Comparison of ENCODE assay signal across 16 mouse cellular contexts in genomic region chr7:83598997-83599912, GRCm38 (mm10). TPM values are rescaled to one million over a fixed set of nuclear protein-coding genes. Genes with fewer than 3 reads are reported as not detected.
DNase-seq lines count a peak whose midpoint lies in the region; ATAC-seq and TF ChIP-seq lines count a peak whose summit lies in the region.
"Had no signal": no experiment of that assay in that cellular context is flagged by ENCODE, and none has a peak within 500 bp of the region (broad histone marks: within the 10 kb centered on the region; RNA-seq: fewer than 3 reads in every experiment).

No protein-coding gene starts in this region.

- H3K79me2 ChIP-seq in liver, adult 2 months (ENCODE audit: control insufficient read depth, insufficient read depth, low read length) = no peaks in the 10 kb centered on the region

- peak; percentile 50; the same call in 1 of the 2 replicates for ATAC-seq in lung, postnatal 0 days
- 0 out of 2 replicates have a peak, but pooled peaks have one; percentile 24 for ATAC-seq in erythroblast, adult 5-6 weeks (replicated peaks; ENCODE audit: low FRiP score, poor library complexity, severe bottlenecking)
- peak; percentile 91 for ATAC-seq in stomach, embryonic 14.5 days (ENCODE audit: insufficient number of reproducible peaks, insufficient read depth, low FRiP score, low read depth)

- peak; percentile 11 for DNase-seq in lung, postnatal 0 days (ENCODE audit: low spot score)
- no peak for DNase-seq in lung, adult 2 months
- peak; percentile 9 for DNase-seq in liver, adult 2 months (ENCODE audit: extremely low read depth, low read depth, low spot score)
- DNase-seq in testis, postnatal 14 days (ENCODE audit: low spot score) = no peak
- DNase-seq in thymus, postnatal 36 days = no peak
- no peak for DNase-seq in cerebellum, postnatal 36 days
- DNase-seq: gastrocnemius, postnatal 25 days had no signal

- TF ChIP-seq CTCF in lung, postnatal 0 days (IDR thresholded peaks at IDR 0.05) = no peak
- no peak for TF ChIP-seq CTCF in lung, adult 2 months (IDR thresholded peaks at IDR 0.05; ENCODE audit: insufficient read depth, low read length)
- TF ChIP-seq CTCF in liver, adult 2 months (IDR thresholded peaks at IDR 0.05; ENCODE audit: low read depth, low read length) = no peak

- WGBS in lung, postnatal 0 days = 64% methylated on average over 13 of the region's 13 CpGs
- 68% methylated on average over 13 of the region's 13 CpGs for WGBS in lung, adult 2 months
- 52% methylated on average over 13 of the region's 13 CpGs for WGBS in liver, adult 2 months
- WGBS in stomach, embryonic 14.5 days = 75% methylated on average over 13 of the region's 13 CpGs

- H3K9ac ChIP-seq in lung, postnatal 0 days (replicated peaks; ENCODE audit: low read depth) = no peak overlapping the region
- H3K9ac ChIP-seq in liver, adult 2 months (ENCODE audit: low read depth, low read length) = no peak overlapping the region
- H3K9ac ChIP-seq in stomach, embryonic 14.5 days (replicated peaks; ENCODE audit: low read depth, low read length) = no peak overlapping the region
- H3K9ac ChIP-seq: forebrain, embryonic 13.5 days; hindbrain, embryonic 12.5 days; lung, embryonic 15.5 days; neural tube, embryonic 13.5 days had no signal

- no peaks in the 10 kb centered on the region for H3K9me3 ChIP-seq in lung, postnatal 0 days (ENCODE audit: low read length)
- H3K9me3 ChIP-seq in stomach, embryonic 14.5 days (ENCODE audit: control insufficient read depth, low read depth, low read length) = no peaks in the 10 kb centered on the region
- H3K9me3 ChIP-seq: forebrain, embryonic 13.5 days; heart, embryonic 10.5 days; hindbrain, embryonic 12.5 days; lung, embryonic 15.5 days; neural tube, embryonic 13.5 days had no signal

- H3K4me1 ChIP-seq in lung, postnatal 0 days (ENCODE audit: insufficient read depth, low read depth, low read length) = no peaks in the 10 kb centered on the region
- no peaks in the 10 kb centered on the region for H3K4me1 ChIP-seq in lung, adult 2 months (ENCODE audit: control insufficient read depth, insufficient read depth, low read length)
- no peaks in the 10 kb centered on the region for H3K4me1 ChIP-seq in liver, adult 2 months (ENCODE audit: control insufficient read depth, insufficient read depth, low read length)
- no peaks in the 10 kb centered on the region for H3K4me1 ChIP-seq in stomach, embryonic 14.5 days (ENCODE audit: control insufficient read depth, insufficient read depth, low read length)
- H3K4me1 ChIP-seq: forebrain, embryonic 13.5 days; lung, embryonic 15.5 days; neural tube, embryonic 13.5 days had no signal

- no peak for TF ChIP-seq POLR2A in lung, adult 2 months (IDR thresholded peaks at IDR 0.05; ENCODE audit: borderline replicate concordance, extremely low read depth, low read depth, low read length)
- no peak for TF ChIP-seq POLR2A in liver, adult 2 months (IDR thresholded peaks at IDR 0.05; ENCODE audit: extremely low read depth, insufficient read depth, low read length)

- no peaks in the 10 kb centered on the region for H3K27me3 ChIP-seq in lung, postnatal 0 days (replicated peaks; ENCODE audit: insufficient read depth, low read length)
- no peaks in the 10 kb centered on the region for H3K27me3 ChIP-seq in liver, adult 2 months (ENCODE audit: control insufficient read depth, insufficient read depth, low read length)
- no peaks in the 10 kb centered on the region for H3K27me3 ChIP-seq in stomach, embryonic 14.5 days (ENCODE audit: control insufficient read depth, insufficient read depth, low read length)
- H3K27me3 ChIP-seq: forebrain, embryonic 13.5 days; hindbrain, embryonic 12.5 days; lung, embryonic 15.5 days; neural tube, embryonic 13.5 days had no signal

- H3K36me3 ChIP-seq in lung, postnatal 0 days (ENCODE audit: insufficient read depth, low read length) = no peaks in the 10 kb centered on the region
- H3K36me3 ChIP-seq in liver, adult 2 months (ENCODE audit: control insufficient read depth, insufficient read depth, low read length) = no peaks in the 10 kb centered on the region
- no peaks in the 10 kb centered on the region for H3K36me3 ChIP-seq in stomach, embryonic 14.5 days (ENCODE audit: control insufficient read depth, insufficient read depth, low read length)
- H3K36me3 ChIP-seq: heart, embryonic 10.5 days; hindbrain, embryonic 12.5 days; lung, embryonic 15.5 days; neural tube, embryonic 13.5 days had no signal

- H3K27ac ChIP-seq in lung, postnatal 0 days (ENCODE audit: low read length) = no peak overlapping the region
- H3K27ac ChIP-seq in liver, adult 2 months (replicated peaks; ENCODE audit: insufficient read depth, low read depth, low read length) = no peak overlapping the region
- H3K27ac ChIP-seq in stomach, embryonic 14.5 days (ENCODE audit: low read length) = no peak overlapping the region
- H3K27ac ChIP-seq: forebrain, embryonic 13.5 days; heart, embryonic 10.5 days; hindbrain, embryonic 12.5 days; layer of hippocampus, adult 2 months; lung, embryonic 15.5 days; neural tube, embryonic 13.5 days had no signal

- no peak overlapping the region for H3K4me2 ChIP-seq in lung, postnatal 0 days (replicated peaks; ENCODE audit: low read depth, low read length)
- no peak overlapping the region for H3K4me2 ChIP-seq in stomach, embryonic 14.5 days (replicated peaks; ENCODE audit: low read depth, low read length)
- H3K4me2 ChIP-seq: forebrain, embryonic 13.5 days; hindbrain, embryonic 12.5 days; lung, embryonic 15.5 days; midbrain, embryonic 11.5 days; neural tube, embryonic 13.5 days had no signal

- no peak overlapping the region for H3K4me3 ChIP-seq in lung, postnatal 0 days (ENCODE audit: low read depth, low read length)
- H3K4me3 ChIP-seq in lung, adult 2 months (replicated peaks; ENCODE audit: extremely low read depth, low read depth, low read length) = no peak overlapping the region
- no peak overlapping the region for H3K4me3 ChIP-seq in liver, adult 2 months (ENCODE audit: insufficient read depth, low read depth, low read length)
- H3K4me3 ChIP-seq in stomach, embryonic 14.5 days (ENCODE audit: low read depth, low read length) = no peak overlapping the region
- H3K4me3 ChIP-seq: forebrain, embryonic 13.5 days; heart, embryonic 10.5 days; hindbrain, embryonic 12.5 days; layer of hippocampus, adult 2 months; lung, embryonic 15.5 days; neural tube, embryonic 13.5 days had no signal

- no peak for TF ChIP-seq EP300 in lung, postnatal 0 days (IDR thresholded peaks at IDR 0.05)

RNA-seq across cellular contexts. Expression of gene Tmc3, which starts 14.5 kb away (rescaled TPM):
- 0.11 and 0.24 TPM in 2 replicates for polyA plus RNA-seq in lung, postnatal 0 days (2015; fragmentation: Nextera tagmentation; extraction: Ambion mirVana)
- polyA plus RNA-seq in lung, adult 2 months (2012; rRNA removed) = 0.10 and 0.19 TPM in 2 replicates
- total RNA-seq in erythroblast, adult 5-6 weeks (2015; ENCODE audit: low replicate concordance) = 2.9 and 10.2 TPM in 2 replicates
- total RNA-seq in erythroblast, adult 5-6 weeks (2017; ENCODE audit: low replicate concordance) = 8.8 and 12.2 TPM in 2 replicates
- total RNA-seq in liver, adult 2 months (2014; rRNA removed) = 0.20 and 0.28 TPM in 2 replicates
- 0.06 and 0.15 TPM in 2 replicates for polyA plus RNA-seq in liver, adult 2 months (2012; rRNA removed)
- 0.29 and 0.56 TPM in 2 replicates for polyA plus RNA-seq in stomach, embryonic 14.5 days (2014; fragmentation: Nextera tagmentation; extraction: Ambion mirVana)

RNA-seq across cellular contexts. Expression of gene Stard5, which starts 32.5 kb away (rescaled TPM):
- 12.9 and 13.4 TPM in 2 replicates for polyA plus RNA-seq in lung, postnatal 0 days (2015; fragmentation: Nextera tagmentation; extraction: Ambion mirVana)
- 9.0 and 14.3 TPM in 2 replicates for polyA plus RNA-seq in lung, adult 2 months (2012; rRNA removed)
- total RNA-seq in erythroblast, adult 5-6 weeks (2015; ENCODE audit: low replicate concordance) = 1.3 and 2.9 TPM in 2 replicates
- 3.5 and 4.6 TPM in 2 replicates for total RNA-seq in erythroblast, adult 5-6 weeks (2017; ENCODE audit: low replicate concordance)
- total RNA-seq in liver, adult 2 months (2014; rRNA removed) = 127 and 130 TPM in 2 replicates
- 66.9 and 71.2 TPM in 2 replicates for polyA plus RNA-seq in liver, adult 2 months (2012; rRNA removed)
- 21.5 and 23.5 TPM in 2 replicates for polyA plus RNA-seq in stomach, embryonic 14.5 days (2014; fragmentation: Nextera tagmentation; extraction: Ambion mirVana)

Comparison
In these comparisons a context has a peak if more than half of its experiments do, and no peak if none do; other contexts are left out.
1. DNase-seq: peak in lung, postnatal 0 days (single experiment) and liver, adult 2 months (single experiment); none in lung, adult 2 months (single experiment), testis, postnatal 14 days (single experiment), thymus, postnatal 36 days (0 of 2) and cerebellum, postnatal 36 days (0 of 2).
2. ATAC-seq: peak in every context shown above with its lines; median percentile 91 in stomach, embryonic 14.5 days; 50 in lung, postnatal 0 days; 24 in erythroblast, adult 5-6 weeks.